Mouse (Mus musculus) heart, embryonic 13.5 days (tissue): Measurements from ENCODE around the gene Rho. TPM values are rescaled to one million over a fixed set of nuclear protein-coding genes. Genes with fewer than 3 reads are reported as not detected.

ENCODE experiments used
- polyA plus RNA-seq: library from polyadenylated mRNA; unstranded; fragments of >200 nt; fragmentation: Nextera tagmentation; extraction: Ambion mirVana; gene quantifications from 2 replicates; pipeline ENCODE4 v1.2.1, GENCODE M21; 2015

Gene Rho
- polyA plus RNA-seq, 1 experiment from 2014 or later = not detected

Other genes with a start within 250 kb of the Rho start
- gene Tmem40, start 169.3 kb upstream of the Rho start, polyA plus RNA-seq = 1.5 and 2.2 TPM in 2 replicates
- gene Cand2, start 157.2 kb upstream of the Rho start, polyA plus RNA-seq = 51.2 and 52.5 TPM in 2 replicates
- 1,371 and 1,440 TPM in 2 replicates for gene Rpl32, start 123.0 kb upstream of the Rho start, polyA plus RNA-seq
- gene Efcab12, start 93.3 kb upstream of the Rho start, polyA plus RNA-seq = 0.46 and 0.53 TPM in 2 replicates
- 8.7 and 10.4 TPM in 2 replicates for gene Mbd4, start 78.4 kb upstream of the Rho start, polyA plus RNA-seq
- gene Ift122, start 78.3 kb upstream of the Rho start, polyA plus RNA-seq = 21.2 and 21.4 TPM in 2 replicates
- not detected in 2 replicates for gene H1foo, start 13.2 kb downstream of the Rho start, polyA plus RNA-seq
- 39.6 and 43.5 TPM in 2 replicates for gene Plxnd1, start 63.3 kb downstream of the Rho start, polyA plus RNA-seq